Mouse (Mus musculus): ENCODE measurements at regions not wholly inside any gene's neighbourhood (a gene's known extent, or its start where the extent isn't known, plus 50 kb on each side); places are given as distances from the start of the nearest gene placed in this dataset.
A peak's percentile ranks its signal among the peaks of the same experiment; 100 is the strongest.

GRCm38 (mm10) chr14:89556245-89556644, 1085.0 kb upstream of the Pcdh20 start:
- Histone ChIP-seq H3K27ac (no peak overlapping the region), H3K9ac (no peak overlapping the region), H3K4me3 (replicated peaks) (no peak overlapping the region), H3K9me3 (no peaks in the 10 kb centered on the region), H3K4me2 (no peak overlapping the region), H3K4me1 (no peaks in the 10 kb centered on the region), H3K36me3 (replicated peaks) (no peaks in the 10 kb centered on the region), H3K27me3 (no peaks in the 10 kb centered on the region)
- WGBS, result 44% methylated on average over 2 of the region's 2 CpGs
- 0 out of 2 replicates have a peak, but pooled peaks have one; percentile 33 for ATAC-seq (ENCODE audit: low FRiP score)

- Histone ChIP-seq H3K4me2 (no peak overlapping the region), H3K27me3 (no peaks in the 10 kb centered on the region), H3K36me3 (replicated peaks) (no peaks in the 10 kb centered on the region), H3K9ac (no peak overlapping the region), H3K4me1 (no peaks in the 10 kb centered on the region), H3K9me3 (no peaks in the 10 kb centered on the region), H3K27ac (no peak overlapping the region), H3K4me3 (replicated peaks) (no peak overlapping the region)
- ATAC-seq (ENCODE audit: low FRiP score), result no peak
- 58% methylated on average over 3 of the region's 3 CpGs for WGBS
These were observed 1082.9 kb upstream of the Pcdh20 start for GRCm38 (mm10) chr14:89554127-89554526.

Data from forebrain, embryonic 12.5 days (tissue).